Mouse (Mus musculus): ENCODE data around the gene Zbtb16.

The Zbtb16 gene

DNA sequence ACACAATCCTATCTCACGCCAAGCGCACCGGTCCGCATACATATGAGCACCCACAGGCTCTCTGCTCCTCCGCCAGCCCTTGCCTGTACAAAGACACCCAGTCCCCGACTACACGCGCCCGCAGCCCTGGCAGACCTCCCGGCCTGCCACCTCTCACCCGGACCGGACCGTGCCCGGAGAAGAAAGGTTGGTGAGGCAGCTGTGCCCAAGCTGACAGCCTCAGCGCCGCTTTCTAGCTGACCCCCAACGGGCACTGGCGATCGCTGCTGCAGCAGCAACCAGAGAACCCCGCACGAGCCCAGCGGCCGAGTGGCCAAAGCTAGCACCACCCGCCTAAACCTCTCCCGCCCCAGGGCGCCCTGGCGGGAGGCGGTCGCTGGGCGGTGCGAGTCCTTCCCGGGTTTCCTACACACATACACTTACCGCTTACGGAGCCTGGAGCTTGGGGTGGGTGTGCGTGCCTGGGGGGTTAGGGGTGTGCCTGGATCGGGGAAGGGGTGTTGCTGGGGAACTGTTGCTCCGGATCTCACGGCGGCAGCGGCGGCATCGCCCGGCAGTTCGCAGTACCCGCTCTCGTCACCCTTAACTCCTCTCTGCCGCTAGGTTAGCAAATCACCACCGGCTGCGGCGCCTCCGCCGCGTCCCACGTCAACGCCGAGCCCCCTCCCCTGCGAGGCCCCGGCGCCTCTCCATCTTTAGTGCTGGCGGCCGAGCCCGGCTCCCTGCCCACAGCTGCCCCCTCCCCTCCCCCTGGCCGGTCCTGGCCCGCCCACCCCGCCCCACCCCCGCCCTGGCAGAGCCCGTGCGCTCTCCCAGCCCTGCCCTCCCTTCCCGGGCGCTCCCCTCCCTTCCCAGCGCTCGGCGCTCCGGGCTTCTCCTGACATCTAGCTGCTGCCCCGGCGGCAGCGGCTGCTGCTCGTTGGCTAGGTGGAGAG, at the start of gene Zbtb16:
Gene Zbtb16 (minus strand): TSS at position 592 of the 935 bp plus-strand sequence.
- peak; percentile 82 for DNase-seq (ENCODE audit: low spot score)

DNA sequence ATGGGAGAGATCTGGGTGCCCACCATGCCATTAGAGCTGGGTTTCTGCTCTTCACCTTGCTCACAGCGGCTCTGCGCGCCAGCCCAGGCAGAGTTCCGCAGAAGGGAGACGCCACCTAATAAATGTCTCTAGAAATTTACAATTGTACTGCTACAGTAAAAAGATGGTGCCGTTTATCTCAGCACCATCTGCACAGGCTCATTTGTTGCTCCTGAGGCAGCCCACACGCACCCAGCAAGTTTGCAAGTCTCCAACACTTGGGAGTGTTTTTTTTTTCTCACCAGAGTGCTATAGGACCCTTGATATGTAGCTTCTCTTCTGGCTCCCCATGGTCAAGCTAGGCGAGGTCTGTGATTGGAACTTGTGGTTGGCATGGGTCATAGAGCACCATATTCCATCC, 36.9 kb upstream of the Zbtb16 start:
- DNase-seq (ENCODE audit: low spot score) = no peak

DNA sequence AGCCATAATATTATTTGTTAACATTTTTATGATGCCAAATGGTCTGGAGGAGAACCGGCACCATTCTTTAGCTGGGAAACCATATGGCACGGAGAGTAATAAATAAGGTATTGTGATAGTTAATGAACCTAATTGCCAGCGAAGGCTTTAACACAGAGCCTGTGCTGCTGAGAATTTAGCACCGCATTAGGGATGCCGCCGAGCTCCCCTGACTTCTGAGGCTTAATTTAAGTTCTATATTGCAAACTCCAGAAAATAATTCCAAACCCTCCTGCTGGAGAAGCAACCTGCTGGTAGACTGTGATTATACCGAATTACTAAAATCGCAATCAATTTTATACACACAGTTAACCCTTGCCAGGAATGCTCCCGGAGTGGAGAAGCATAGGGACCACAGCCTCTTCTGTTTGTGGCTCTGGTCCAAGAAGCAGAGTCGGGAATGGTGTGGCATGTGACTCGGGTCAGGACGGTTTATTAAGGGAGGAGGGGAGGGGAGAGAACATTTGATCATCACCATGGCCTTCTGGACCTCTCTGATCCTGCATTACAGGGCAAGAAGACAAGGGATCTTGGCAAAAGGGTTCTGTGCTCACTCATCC, 30.6 kb upstream of the Zbtb16 start:
- DNase-seq (ENCODE audit: low spot score) = no peak

DNA sequence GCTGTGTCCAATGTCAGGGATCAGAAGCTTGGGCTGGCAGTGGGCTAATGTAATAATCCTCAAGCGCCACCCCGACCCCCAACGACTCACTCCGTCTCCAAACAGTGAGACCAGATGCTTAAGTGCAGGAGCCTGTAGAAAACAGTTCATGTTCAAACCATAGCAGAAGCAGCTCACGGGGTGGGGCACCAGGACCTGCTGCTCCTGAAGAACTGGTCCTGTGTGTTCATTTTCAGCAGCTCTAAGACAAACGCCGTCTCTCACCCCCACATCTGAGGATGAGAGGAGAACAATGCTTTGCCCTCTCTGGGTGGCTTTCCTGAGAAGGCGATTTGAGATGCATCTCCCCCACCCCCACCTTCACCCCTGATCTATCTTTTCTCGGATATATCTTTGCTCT, 29.2 kb upstream of the Zbtb16 start:
- no peak for DNase-seq (ENCODE audit: low spot score)

DNA sequence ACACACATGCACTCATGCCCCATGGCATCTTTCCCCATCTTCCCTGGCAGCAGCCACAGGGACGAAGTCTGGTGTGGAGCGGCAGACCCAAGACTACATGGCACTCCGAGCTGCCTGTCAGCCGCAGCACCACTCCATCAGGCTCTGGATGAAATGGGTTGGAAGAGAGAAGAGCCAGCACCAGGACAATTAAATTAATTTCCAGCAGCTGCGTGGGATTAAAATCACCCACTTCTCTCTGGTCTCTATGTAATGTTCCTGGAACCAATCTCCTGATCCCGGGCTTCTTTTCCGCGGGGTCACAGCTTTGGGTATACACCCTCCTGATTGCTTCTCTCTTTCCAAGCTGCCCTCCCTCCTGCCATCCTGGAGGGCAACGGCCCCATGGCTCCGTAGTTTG, 25.5 kb upstream of the Zbtb16 start:
- no peak for DNase-seq (ENCODE audit: low spot score)

DNA sequence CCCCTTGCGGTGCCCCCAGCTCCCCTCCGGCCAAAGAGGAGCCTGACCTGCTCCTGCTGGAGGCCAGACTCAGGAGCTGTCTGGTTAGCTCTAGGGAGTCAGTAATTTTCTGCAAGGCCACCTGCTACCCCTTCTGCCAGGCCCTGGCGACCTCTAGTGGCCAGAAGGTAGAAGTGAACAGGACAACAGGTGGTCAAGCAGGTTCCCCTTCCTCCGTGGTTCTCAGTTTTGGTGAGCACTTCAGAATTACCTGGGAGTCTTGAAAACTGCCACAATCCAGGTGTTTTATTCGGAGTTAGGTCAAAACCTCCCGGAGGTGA, 24.5 kb upstream of the Zbtb16 start:
- DNase-seq (ENCODE audit: low spot score) = peak; percentile 73

DNA sequence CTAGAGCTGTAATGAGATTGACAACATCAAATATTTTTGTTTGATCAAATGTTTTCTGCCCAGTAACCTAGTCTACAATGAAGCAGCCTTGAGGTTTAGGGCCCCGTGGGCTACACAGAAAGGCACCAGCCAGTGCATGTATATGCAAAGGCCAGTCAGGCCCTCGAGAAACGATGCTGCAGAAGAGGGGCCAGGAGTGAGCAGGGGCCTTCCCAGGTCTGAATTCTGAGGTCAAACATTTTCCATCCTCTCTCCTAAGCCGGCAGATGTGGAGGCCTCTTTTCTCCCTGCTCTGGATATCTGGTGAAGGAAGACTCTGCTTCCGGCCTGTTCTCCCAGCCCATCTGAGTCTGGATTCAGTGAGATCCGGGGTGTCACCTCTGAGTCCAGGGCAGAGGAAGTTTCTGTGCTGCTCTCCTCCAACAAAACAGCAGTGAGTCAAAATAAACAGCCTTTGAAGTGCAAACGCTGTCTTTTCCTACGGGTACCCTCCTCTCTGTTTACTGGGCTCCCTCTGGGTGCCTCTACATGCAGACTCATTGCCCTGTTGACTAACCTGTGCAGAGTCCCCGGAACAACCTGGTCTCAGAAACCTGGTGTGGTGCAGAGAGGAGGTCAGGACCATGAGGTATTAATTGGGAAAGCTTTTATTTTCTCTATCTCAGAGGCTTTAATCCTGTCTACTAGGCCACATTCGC, 24.0 kb upstream of the Zbtb16 start:
- DNase-seq (ENCODE audit: low spot score) = no peak

DNA sequence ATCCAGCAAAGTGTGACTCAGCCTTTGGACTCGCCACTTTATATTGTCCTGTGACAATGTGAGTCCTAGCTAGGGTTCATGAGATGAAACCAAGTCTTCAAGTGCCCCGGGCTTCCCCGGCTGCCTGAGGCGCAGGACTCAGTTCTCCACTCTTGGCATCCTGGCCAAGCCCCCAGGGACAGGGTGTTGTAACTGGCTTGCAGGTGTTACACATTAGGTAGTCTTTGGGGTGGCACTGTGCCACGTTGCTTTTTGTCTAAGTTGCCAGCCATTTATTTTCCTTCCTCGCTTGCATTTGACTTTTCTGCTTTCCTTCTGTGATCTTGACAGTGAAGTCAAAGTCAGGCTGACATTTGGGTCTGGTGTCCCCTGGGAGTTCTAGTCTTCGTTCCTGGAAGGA, 21.9 kb upstream of the Zbtb16 start:
- no peak for DNase-seq (ENCODE audit: low spot score)

DNA sequence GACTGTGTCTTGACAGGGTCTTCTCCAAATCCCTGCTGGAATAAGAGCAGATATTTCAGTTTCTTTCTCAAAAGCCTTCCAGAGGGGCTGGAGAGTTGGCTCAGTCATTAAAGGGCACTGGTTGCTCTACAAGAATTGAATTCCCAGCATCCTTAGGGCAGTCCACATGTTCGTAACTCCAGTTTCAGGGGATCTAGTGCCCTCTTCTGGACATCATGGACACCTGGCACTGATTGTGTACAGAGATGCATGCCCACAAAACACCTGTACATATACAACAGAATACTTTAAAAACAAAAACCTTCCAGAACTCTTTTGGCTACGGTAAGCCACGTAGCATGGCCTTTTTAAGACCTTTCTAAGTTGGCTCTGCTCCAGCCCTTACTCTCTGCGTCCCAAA, 20.2 kb upstream of the Zbtb16 start:
- DNase-seq (ENCODE audit: low spot score) = no peak

DNA sequence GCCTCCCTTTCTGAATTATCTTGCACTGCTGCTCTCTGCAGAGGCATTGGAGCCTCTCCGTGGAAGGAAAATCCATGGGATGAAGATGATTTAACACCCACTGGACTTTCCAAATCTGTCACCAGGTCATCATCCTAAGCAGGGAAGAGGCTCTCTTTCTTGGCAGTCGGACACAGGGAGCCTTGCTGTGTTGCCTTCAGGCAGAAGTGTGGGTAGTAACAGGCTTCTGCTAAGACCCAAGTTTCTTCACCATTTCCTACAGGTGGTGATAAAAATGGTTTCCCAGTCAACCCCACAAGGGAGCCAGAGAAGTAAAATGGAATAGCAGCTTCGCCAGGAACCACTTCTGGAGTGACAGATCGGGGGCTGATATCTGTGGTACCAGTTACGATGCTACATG, 13.5 kb upstream of the Zbtb16 start:
- no peak for DNase-seq (ENCODE audit: low spot score)

DNA sequence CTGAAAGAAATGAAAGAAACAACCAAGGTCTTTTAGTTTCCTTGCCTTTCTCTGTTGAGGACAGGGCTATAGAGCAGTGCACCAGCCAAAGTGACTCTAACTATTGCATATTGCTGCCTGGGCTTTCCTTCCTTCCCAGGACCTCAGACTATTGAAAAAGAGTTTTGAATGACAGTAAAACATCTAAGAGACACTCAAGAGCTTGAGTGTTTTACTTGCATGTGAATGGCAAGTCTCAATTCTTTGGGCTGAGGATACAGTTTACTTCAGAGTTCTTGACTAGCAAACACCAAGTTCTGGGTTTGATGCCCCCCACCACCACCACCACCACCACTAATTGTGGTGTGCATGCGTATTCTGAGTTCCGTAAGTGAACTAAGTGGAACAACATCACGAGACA, 3.5 kb upstream of the Zbtb16 start:
- no peak for DNase-seq (ENCODE audit: low spot score)

DNA sequence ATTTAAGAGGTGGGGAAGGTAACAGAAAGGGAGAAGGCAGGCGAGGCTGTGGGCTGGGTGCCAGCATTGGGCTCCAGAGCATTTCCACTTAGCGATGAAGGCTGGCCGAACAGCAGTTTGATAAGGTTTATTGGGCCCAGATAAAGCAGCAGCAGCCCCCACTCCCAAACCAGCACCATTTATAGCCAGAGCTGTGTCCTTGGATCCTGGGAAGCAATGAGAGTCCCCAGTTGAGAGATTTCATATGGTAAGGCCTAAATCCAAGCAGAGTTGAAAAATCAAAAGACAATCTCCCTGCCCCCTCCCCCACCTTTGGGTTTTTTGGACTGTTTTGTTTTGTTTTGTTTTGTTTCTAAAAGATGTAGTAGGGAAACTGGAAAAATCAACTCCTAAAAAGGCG, 2.3 kb upstream of the Zbtb16 start:
- no peak for DNase-seq (ENCODE audit: low spot score)

DNA sequence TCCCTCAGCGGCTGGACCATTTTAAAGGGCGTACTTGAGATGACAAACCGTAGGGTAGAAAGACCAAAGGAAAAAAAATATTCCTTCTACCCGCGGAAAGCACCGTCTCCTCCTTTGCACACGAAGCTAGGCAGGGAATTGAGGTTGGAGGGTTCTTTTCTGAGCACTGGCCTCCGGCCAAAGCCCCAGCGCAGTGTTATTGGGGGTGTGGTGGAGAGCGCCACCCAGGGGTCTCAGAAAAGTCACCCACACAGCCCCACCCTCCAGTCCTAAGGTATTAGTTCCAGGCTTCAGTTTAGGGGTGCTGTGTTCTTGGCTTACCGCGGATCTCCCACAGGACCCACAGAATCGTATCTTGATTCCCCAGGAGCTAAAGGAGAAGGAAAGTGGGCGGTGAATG, 1.2 kb upstream of the Zbtb16 start:
- no peak for DNase-seq (ENCODE audit: low spot score)

DNA sequence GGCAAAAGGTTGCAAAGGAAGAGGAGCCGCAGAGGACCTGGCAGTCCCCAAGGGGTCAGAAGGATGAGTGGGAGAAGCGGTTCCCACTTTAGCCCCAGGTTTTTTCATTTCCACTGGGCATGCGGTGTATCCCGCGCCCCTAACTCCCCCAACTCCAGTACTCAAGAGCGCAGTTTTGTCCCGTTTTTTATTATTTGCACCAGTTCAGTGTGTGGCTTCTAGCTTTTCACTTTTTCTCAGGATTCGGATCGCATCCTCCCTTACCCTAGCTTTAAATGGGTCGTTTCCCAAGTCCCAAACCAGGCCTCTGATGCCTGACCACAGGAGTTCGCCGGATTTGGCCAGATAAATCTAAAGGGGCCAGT, 526 bp upstream of the Zbtb16 start:
- DNase-seq (ENCODE audit: low spot score) = no peak

DNA sequence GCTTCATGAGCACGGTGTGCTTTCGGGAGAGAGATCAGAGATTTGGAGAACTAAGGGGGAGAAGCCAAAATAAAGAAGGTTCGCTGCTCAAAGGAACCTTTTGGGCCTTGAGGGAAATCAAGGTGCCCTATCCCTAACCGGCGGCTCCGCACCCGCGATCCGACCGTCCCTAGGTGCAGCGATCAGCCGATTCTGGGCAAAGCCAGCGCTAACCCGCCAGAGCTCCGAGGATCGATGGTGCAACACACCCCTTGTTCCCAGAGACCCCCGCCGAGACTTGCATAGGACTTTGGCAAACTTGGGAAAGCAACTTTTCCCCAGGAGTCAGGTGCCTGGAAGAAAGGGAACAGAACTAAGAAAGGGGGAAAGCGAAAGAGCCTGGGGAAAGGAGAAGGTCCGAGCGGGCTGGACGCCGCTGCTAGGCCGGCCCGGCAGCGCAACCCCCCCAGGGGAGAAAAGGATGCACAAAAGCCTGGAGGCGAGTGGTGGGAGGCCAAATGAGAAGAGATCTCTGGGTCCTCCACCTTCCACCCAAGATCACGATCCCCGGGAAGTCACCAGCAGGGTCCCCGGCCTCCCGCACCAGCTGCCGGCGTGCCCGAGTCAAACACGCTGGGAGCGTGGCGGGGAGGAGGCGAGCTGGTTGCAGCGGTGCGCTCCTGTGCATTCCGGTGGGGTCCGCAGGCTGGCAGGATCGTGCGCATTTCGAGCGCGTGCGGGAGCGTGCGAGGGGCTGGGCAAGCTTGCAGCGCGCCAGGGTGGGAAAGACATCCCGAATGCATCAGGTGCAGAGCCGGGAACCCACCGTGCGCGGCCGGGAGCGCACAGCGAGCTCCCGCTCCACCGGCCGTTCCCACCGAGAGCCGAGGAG, 1.2 kb downstream of the Zbtb16 start:
- DNase-seq (ENCODE audit: low spot score) = peak; percentile 38

DNA sequence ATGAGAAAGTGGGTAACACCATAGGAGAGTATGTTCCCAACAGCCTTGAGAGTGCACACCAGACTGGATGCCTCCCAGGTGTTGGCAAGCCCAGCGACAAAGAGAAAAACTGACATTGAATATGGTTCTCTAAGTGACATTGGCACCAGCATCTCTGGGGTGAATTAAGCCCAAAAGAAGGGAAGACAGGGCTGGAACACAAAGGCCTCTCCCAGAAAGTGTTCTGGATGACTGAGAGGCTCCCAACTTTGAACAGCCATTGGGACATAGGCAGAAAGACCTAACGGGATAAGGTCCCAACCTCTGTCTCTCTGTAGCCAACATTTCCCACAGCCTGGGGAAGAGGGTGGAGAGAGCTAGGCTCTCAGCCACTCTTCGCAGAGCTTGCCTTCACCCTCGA, 2.0 kb downstream of the Zbtb16 start:
- DNase-seq (ENCODE audit: low spot score) = no peak

DNA sequence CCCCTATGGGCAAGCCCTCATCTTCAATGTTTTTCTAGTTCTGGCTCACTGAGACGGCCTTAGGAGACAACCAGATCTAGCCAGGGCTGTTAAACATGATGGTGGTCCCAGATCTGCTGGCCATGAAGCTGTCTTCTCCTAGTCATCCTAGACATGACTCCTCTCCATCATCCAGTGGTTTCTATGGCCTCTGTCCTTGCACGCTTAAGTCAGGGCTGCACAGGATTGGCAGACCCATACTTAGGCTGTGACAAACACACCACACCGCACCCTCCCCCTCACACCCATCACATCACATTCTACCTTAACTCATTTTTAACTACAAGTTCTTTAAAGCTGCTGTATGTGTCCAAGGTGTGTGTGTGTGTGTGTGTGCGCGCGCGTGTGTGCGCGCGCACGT, 2.5 kb downstream of the Zbtb16 start:
- DNase-seq (ENCODE audit: low spot score) = no peak

DNA sequence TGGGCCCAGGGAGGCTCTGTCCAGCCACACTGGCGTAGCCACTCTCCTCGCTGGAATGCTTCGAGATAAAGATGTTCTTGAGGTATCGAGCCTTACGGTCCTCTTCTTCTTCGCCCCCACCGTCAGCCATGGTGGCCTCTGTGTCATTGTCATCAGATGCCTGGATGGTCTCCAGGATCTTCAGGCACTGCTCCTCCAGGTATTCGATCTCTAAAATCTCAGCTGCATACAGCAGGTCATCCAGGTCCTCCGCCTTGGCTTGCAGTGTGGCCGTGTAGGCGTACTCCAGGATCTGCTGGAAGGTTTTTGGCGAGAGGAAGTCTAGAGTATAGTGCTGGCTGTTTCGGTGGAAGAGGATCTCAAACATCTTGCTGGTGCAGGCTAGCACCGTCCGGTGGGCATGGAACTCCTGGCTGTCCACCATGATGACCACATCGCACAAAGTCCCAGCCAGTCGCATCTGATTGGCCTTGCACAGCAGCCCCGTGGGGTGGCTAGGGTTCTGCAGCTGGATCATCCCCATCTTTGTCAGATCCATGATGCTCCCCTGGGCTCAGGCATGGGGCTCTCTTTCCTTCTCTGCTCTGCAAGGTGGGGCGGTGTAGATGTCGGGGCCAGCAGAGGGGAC, 3.4 kb downstream of the Zbtb16 start:
- no peak for DNase-seq (ENCODE audit: low spot score)

DNA sequence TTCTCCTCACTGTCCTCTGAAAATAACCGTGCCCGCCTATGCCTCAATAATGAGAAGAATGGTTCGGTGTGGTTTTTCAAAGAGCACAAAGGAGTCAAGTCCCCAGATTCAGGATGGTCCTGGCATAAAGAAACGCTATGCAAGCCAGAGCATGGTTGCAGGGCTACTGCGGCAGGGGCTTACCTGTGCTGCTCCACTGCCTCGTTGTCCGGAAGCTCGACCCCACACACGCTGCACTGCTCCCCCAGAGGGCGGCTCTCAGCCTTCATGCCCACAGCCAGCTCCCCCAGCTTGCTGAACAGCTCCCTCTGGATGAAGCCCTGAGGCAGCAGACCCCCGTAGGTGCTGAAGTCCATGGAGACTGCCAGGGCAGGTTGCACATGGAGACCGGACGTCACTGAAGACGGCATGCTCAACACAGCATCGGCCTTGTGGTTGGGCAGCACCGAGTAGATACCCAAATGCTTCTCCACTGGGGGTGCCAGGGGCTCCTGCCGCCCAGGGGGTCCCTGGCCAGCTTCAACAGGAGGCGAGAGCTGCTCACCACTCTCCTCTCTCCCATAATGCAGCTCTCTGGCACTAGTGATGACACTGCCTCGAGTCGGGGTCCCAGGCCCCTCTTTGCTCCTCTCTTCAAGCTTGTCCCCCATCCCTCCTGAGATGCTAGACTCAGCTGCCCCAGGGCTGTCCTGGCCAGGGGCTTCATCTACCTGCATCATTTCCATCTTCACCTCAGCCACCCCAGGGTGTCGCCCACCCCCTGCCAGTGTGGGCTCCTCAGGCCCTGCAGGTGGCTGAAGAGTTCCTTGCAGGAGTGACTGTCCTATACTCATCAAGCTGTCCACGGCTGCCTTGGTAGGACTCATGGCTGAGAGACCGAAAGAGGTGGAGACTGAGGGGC, 4.2 kb downstream of the Zbtb16 start:
- no peak for DNase-seq (ENCODE audit: low spot score)

DNA sequence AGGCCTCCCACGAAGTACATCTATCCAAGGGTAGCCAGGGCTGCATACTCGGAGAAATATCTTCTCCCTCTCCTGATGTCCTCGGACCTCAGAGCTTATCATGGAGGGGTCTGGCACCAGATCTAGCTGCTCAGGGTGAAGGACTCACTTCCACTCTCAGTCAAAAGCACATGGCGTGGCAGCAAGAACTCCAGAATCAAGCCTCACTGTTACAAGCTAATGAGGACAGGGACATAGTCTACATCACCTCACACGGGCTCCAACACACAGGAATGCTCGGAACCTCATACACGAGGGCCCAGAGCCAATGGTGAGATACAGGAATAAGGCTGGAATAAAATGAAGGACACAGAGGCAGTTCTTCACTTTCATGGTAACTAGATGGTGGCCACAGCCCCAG, 7.2 kb downstream of the Zbtb16 start:
- no peak for DNase-seq (ENCODE audit: low spot score)

DNA sequence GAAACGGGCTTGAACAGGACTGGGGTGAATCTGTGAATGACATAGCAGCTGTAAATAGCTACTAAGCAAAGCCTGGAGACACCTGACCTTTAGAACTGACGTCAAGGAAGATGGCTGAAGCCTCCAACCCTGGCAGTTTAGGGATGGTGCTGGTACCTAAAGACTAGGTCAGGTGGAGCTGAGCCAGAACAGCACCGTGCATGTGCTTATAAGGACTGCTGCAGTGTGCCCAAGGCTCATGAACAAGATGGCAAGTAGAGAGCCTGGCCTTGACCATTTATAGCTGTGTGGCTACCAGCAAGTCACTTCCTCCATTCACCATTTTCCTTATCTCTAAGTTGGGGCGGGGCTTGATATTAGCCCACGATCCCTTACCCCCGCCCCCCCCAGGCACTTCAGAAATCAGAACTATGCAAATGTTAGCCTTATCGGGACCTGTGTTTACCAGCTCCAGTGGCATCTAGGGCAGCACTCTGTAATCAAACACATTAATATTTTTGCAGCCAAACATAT, 9.6 kb downstream of the Zbtb16 start:
- DNase-seq (ENCODE audit: low spot score) = no peak
